Mouse (Mus musculus) frontal cortex, postnatal 25 days (tissue): ENCODE results near the gene Suclg1.

Experiments
- DNase-seq, 2 experiments: peaks; one replicate each; pipeline ENCODE4 v3.0.0; 2022; ENCODE audit warnings: low spot score in 2 of 2

The Suclg1 gene

GRCm38 (mm10) chr6:73248237-73249048, at the start of gene Suclg1:
Gene Suclg1, plus strand, starts transcription at chr6:73248382.
- peak; percentile 79 to 86 for DNase-seq

DNA sequence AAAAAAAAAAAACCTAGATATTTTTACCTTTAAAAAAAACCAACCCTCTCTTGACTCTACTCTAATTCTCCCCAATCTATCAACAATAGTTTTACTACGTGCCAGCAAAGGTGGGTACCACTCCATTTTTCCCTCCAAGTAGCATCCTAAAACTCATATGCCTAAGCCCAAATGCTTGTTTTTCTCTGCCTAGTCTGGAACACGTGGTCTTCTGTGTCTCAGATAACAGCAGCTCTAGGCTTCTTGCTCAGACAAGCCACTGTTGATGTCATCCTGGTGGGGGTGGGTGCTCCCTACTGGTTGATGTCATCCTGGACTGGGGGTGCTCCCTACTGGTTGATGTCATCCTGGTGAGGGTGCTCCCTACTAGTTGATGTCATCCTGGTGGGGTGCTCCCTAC, 44.5 kb upstream of the Suclg1 start:
- DNase-seq, result no peak

GRCm38 (mm10) chr6:73204937-73205336, 43.2 kb upstream of the Suclg1 start:
- DNase-seq, result no peak

- DNase-seq, result no peak
Measured at GRCm38 (mm10) chr6:73209598-73209997, 38.6 kb upstream of the Suclg1 start.

- DNase-seq, result no peak
Measured at GRCm38 (mm10) chr6:73210445-73210972, 37.7 kb upstream of the Suclg1 start.

DNA sequence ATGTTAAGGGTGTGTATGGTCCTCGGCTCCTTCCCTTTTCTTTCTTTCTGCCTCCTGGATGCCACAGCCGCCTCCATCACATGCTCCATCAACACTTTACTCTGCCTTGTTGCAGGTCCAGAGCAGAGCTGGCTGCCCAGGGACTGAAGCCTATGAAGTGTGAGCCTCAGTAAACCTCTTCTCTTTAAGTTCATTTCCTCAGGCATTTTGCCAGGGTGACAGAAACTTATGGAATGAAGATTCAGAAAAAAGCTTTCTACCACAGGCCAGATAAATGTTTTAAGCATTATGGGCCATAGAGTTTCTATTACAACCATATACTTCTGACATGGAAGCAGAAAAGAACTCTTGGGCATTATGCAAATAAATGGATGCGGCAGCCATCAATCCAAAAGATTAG, 37.1 kb upstream of the Suclg1 start:
- DNase-seq, result no peak

DNA sequence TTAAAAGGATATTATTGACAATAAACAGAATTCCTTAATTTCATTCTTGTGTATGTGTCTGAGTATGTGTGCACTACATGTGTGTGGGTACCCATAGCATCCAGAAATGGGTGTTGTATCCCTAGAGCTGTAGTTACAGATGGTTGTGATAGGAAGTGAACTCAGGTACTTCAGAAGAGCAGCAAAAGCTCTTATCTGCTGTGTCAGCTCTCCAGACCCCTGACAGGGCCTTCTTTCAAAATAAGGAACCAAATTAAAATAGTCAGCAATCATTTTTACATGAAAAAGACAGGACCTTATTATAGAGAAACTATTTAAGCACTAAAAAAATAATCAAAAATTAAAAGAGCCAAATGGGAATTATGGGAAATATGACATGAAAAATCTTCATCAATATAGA, 36.6 kb upstream of the Suclg1 start:
- DNase-seq, result no peak

GRCm38 (mm10) chr6:73221189-73221957, 26.8 kb upstream of the Suclg1 start, which contains the start of gene Dnah6:
Gene Dnah6, minus strand, starts transcription at chr6:73221651.
- peak; percentile 61 to 75 for DNase-seq

DNA sequence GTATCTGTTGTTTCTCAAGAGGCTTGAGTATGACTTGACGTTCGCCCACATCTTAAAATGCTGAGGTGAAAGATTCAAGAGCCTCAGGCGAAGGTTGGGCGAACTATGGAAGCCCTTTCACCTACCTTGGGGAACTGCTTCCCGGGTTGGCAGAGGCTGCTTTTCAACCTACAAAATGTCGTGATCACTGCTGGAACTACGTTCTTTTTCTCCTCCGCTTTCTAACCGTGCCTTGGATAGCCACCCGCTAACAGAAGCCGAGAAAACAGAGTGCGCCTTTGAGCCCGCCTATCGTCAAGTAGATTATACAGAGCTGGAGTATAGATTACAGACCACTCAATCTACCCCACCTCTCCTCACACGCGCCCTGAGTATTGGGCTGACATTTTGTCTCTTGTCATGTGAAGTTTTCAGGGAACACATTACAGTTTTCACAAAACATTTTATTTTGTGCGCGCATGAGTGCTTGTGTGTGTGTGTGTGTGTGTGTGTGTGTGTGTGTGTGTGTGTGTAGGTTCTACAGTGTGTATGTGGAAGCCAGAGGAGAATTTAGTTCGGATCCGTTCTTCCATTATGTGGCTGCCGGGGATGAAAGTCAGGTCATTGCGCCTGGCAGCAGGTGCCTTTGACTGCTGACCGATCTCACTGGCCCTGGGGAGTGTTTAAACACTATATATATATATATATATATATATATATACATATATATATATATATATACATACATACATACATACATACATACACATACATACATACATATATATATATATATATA, 26.0 kb upstream of the Suclg1 start:
- peak; percentile 17 to 28 for DNase-seq

DNA sequence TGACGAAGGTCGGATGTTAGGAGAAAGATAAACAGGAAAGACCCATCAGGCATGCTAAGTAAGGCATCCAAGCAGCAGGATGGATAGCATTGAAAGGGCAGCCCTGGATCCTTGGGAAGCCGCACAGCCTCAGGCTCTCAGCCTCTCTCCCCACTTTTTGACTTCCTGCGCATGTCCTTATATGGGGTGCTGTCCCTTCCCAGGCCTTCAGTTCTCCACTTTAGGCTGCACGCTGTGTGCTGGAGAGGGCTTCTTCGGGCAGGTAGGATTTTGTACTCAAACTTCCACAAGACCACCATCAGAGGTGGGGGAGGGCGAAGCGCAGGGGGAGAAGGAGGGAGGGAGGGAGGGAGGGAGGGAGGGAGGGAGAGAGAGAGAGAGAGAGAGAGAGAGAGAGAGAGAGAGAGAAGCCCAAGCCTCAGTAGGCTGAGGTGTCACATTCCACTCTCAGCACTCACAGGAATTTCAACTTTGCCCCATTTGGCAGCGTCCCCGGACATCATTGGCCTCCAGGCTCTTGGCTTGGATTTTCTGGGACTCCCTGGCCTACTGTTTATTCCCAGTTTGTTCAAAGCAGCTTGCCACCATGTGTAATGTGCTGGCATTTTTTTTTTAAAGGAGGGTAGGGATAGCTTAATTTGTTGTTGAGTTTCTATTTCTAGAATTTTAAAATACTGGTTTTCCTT, 25.2 kb upstream of the Suclg1 start:
- DNase-seq, result peak; percentile 14 to 40

DNA sequence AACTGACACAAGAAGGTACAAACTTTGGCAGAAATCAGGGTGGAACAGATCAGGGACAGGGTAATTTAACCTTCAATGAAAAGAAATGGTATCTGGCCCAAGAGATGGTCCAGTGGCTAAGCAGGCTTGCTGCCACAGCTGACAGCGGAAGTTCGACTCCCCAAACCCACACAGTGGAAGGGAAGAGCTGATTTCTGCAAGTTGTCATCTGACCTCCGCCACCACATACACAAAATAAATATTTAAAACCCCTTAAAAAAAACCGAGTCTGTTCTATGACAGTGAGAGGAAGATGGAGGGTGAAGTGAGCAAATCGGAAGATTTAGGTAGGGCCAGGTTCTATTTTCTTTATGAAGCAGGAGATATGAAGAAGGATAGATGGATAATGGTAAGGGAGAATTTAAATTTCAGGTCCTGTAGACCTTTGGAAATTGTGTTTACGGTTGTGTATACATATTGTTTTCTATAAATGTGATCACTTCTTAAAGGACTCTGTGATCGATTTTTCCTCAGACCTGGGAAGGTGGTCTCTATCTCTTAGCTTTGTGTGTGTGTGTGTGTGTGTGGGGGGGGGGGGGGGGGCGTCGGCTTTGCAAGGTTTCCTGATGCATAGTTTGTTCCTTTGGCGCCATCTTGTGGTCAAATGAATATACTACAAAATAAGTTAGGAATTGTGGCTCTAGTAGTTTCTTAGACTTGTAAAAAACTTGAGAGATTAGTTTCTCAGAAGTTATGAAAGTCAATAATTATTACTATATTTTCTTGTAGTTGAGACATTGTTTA, 20.6 kb upstream of the Suclg1 start:
- DNase-seq, result no peak

DNA sequence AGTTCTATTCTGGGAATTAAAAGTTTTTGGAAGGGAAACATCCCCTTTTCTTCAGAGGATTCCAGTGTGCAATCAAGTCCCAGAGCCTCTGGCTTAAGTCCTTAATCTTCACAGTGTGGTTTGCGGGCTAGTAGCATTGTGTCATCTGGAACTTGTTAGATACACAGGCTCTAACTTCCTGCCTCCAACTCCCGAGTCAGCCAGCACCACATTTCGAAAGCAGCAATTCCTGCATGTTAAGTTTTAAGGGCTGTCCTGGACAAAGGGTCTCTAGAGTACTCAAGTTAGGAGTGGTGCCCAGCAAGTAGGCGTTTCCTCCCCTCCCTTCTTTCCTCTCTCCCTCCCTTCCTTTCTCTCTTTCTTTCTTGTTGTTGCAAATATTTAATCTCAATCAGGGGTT, 19.8 kb upstream of the Suclg1 start:
- no peak for DNase-seq

DNA sequence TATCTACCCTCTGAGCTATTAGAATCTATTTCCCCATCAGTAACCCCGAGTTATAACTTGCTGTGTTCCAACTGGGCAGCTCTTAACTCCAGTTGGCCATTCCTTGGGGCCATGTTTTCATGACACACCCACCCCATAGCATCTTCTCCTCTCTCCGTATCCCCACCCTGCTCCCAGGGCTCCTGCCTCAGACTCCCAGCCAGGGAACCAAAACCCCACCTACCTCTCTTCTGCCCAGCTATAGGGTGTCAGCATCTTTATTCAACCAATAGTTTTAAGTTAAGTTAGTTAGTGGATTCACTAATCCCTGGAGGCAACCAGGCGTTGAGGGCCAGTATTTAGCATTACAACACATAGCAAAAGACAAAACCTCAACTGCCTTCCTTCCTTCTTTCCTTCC, 19.3 kb upstream of the Suclg1 start:
- DNase-seq, result no peak

- DNase-seq, result no peak
Measured at GRCm38 (mm10) chr6:73232152-73232584, 16.0 kb upstream of the Suclg1 start.

GRCm38 (mm10) chr6:73233202-73233726, 14.9 kb upstream of the Suclg1 start:
- DNase-seq, result no peak

DNA sequence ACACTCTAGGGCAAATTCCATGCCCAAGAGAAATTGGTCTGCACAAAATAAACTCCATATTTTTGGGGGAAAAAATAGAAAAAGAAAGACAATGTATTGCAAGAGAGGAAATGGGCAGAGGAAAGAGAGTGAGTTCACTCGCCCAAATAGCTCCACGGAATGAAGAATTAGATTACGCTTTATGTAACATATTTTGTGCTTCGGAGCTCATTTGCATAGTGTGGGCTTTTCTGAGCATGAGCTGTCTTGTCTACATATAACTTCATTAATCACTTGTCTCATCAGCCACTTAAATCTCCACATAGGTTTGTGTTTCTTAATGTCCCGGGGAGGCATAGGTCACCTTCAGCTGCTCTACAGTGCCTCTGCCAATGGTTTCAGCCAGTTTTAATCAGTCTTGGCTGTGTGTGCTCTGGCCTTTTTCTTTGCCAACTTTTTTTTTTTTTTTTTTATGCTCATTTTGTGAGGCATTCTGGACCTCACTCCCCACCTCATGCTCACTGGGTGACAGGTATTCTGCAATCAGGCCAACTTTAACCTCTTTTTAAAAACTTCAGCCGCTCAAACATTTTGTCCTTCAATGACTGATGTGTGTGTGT, 13.8 kb upstream of the Suclg1 start:
- no peak for DNase-seq

- no peak for DNase-seq
Measured at GRCm38 (mm10) chr6:73235650-73236049, 12.5 kb upstream of the Suclg1 start.

DNA sequence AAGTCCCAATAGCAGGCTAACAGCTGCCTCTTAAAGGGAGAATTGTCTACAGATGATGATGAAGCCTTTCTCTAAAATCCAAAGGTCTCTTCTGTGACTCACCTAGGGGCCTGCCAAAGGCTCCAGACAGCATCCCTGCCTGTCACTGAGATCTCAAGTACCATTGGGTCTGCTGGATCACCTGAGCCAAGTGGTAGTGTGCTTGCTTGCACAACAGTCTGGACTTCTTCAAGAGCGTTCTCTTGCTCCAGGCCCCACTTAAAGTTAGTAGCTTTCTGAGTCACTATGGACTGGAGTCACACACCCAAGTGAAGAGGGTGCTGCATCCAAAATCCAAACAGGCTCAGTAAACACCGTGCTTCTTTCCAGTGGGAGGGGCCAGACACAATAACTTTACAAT, 1.4 kb upstream of the Suclg1 start:
- no peak for DNase-seq

DNA sequence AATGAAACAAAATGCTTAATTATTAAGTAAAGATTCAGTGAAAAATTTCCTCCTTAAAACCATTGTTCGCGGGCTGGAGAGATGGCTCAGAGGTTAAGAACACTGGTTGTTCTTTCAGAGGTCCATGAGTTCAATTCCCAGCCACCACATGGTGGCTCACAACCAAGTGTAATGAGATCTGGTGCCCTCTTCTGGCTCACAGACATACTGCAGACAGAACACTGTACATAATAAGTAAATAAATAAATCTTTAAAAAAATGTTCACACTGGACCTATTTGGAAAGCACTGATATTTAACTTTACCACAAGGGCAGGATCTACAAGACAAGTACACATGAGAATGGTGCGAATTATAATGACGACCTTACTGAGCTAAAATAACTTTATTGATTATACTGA, 730 bp upstream of the Suclg1 start:
- DNase-seq, result no peak

- DNase-seq, result no peak
Measured at GRCm38 (mm10) chr6:73249049-73249422, 854 bp downstream of the Suclg1 start.
